Mouse (Mus musculus): Measurements from ENCODE around the gene Ncoa3.

Gene Ncoa3

DNA sequence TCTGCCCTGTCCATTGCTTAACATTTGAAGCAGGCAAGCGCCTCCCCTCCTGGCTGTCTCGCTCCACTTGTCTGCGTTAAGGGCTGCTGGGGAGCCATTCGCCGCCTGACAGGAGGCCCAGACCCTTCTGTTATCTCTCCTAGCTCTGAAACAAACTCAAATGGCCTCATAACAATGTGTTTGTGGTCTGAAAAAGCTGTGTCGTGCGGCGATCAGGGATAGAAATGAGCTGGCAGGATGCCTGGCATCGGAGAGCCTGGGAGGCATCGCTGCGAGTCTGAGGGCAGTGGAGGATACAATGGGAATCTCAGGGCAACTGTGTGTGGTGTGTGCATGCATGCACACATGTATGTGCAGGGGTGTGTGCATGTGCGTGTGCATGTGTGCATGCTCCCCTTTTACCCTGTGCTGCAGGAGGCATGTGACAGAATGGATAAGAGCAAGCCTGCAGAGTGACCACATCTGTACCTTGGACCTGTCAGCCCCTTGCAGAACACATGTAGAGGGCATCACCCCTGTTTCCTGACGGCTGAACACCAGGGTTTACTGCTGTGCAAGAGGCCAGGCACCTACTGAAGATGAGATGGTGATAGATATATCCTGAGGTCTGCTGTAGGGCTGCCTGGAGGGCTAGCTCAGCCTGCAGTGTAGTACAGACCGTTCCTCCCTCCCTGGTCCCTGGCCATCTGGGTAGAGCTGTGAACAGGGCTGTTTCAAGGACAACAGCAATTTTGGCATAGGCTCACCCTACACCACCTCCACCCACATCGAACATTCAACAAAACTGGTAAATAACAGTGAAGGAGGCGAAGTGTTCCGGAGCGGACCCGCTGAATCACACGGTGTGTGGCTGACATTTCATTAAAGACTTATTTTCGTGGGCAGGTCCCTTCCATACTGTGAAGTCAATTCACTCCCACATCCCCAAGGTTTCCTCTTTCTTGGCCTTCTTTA lies 108.2 kb downstream of the Ncoa3 start:
- DNase-seq (ENCODE audit: low read depth, low spot score): peak; percentile 35

DNA sequence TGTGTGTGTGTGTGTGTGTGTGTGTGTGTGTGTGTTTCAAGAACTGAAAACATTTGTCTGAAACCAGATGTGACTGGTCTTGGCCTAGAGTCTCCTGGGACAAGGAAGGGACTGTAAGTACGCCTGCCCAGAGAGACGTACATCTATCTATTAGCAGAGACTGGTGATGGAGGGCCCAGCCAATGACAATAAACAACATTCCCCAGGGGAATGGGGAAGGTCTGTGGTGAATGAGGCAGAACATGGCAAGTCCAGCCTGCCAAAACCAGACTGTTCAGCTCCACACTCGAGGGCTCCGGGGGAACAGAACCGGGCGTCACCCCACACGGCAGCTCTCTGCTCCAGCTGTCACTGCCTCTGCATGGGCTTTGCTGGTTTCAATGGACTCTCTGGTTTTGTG lies 110.5 kb downstream of the Ncoa3 start:
- DNase-seq (ENCODE audit: low read depth, low spot score): no peak

DNA sequence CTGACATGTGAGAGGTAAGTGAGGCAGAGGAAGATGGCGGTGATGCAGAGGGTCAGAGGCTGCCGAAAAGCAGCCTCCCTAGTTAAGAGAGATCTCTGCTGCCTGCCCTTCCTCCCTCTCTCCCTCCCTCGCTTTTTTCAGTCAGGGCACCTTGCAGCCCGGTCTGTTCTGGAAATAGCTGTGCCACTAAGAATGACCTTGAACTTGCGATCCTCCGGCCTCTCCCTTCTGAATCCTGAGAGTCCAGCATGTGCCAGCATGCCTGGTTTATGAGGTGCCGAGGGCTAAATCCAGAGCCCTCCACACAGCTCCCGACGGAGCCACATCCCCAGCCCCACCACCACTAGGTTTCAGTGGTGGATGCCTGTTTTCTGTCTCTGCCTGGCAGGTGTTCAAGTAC lies 113.5 kb downstream of the Ncoa3 start:
- no peak for DNase-seq (ENCODE audit: low read depth, low spot score)

DNA sequence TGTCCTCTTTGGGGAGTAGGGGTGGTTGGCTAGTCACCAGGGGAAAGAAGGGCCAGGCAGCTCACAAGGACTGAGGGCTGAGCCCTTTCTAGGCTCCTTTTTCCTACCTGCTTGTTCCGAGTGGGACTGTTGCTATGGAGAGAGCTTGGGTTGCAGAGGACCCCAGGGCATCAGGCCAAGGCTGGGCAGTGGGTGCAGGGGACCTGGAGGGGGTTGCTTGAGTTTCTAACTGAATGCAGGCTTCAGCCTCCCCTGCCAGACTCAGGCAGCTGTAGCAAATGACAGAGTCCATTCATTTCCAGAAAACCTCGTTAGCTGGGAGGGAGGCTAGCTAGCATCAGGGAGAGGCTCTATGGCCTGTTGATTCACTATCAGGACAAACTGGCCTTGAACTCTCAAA lies 114.2 kb downstream of the Ncoa3 start:
- no peak for DNase-seq (ENCODE audit: low read depth, low spot score)

DNA sequence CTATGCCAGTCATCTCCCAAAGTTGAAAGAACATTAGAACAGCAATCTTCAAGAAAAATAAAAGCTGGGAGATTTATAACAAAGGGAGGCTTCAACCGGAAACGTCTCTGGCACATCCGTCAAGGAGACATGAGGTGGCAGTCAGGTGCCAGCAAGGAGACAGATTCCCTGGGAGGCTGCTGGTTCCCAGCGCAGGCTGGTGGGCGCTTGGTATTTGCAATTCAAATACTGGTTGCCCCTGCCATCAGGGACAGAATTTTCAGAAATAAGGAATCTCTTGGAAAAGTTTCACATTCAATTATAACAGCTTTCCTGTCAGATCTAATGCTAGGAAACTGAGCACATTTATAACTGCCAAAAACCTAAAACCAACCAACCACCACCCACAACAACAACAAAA lies 115.5 kb downstream of the Ncoa3 start:
- peak; percentile 23 for DNase-seq (ENCODE audit: low read depth, low spot score)

DNA sequence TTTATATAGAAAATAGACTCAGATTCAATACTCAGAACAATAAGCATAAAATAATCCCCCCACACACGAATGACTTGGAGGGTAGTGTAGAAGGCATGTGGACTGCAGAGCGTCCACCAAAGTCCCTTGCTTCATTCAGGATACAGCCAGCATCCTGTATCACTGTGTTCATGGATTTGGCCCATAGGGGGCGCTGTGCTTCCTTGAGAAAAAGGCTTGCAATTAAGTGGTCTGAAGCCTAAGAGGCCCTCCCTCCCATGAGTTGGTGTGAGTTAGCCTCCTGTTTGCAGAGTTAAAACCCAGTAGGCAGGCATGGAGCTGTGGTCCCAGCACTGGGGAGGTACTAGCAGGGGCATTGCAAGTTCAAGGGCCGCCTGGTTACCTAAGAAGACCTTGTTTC lies 115.9 kb downstream of the Ncoa3 start:
- DNase-seq (ENCODE audit: low read depth, low spot score): peak; percentile 70

DNA sequence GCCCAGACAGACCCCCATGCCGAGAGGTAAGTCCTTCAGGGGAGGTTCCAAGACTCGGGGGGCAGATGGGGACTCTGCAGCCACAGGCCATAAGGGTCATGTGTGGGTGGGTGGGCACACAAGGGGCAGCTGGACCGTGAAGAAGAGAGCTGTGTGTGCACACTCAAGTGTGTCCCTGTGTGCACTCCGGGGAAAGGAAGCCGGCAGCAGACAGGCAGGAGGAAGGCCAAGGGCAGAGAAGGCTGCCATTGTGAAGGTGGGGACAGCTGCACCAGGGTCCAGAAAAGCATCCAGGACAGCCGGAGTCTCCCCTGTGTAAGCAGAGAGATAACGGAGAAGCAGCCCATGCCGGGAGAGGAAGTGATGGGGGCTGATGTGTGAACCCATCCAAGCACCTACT lies 118.3 kb downstream of the Ncoa3 start:
- no peak for DNase-seq (ENCODE audit: low read depth, low spot score)

DNA sequence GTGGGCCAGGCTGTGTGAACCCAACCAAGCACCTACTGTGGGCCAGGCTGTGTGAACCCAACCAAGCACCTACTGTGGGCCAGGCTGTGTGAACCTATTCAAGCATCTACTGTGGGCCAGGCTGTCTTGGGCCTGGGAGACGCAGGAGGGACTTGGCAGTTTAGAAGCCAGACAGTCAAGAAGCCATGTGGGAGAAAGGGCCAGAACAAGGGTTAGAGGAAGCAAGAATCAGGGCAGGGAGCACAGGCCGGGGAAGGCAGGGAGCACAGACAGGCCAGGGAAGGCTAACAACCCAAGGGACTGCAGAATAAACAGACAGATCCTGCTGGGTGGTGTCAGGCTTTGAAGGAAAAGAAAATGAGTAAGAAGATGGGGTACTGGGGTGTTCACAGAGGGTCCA lies 118.8 kb downstream of the Ncoa3 start:
- no peak for DNase-seq (ENCODE audit: low read depth, low spot score)

DNA sequence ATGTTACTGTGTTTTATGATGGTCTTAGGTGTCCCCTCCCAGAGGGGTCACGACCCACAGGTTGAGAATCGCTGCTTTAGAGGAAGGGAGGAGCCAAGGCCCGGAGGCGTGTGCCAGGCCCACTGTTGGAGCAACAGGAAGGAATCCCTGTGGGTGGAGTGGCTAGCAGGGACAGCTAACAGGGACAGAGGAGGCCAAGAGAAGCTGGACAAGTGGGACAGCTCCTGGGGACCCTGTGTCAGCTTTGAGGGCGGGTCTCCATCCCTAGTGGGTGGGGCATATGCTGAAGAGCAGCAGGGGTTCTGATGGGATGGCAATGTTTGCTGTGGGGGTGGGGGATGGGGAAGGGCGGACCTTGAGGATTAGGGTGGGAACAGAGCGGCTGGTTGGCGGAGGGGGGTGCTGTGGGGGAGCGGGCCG lies 119.4 kb downstream of the Ncoa3 start:
- no peak for DNase-seq (ENCODE audit: low read depth, low spot score)

DNA sequence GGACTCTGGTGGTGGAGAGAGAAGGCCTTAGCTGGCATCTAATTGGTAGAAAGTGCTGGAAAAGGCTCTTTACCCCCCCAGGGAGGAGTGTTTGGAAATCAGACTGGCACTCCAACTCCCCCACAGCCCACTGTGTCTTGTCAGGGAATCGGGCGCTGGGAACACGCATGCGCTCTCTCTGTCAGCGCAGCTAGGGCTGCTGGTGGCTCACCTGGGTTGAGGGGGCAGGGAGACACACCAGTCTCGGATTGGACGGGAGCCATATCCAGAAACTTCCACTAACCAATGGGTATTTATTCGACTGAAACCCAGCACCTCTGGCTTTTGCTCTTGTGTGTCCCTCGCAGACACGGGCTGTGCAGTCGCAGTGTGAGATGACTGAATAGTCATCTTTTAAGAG lies 120.5 kb downstream of the Ncoa3 start:
- no peak for DNase-seq (ENCODE audit: low read depth, low spot score)

DNA sequence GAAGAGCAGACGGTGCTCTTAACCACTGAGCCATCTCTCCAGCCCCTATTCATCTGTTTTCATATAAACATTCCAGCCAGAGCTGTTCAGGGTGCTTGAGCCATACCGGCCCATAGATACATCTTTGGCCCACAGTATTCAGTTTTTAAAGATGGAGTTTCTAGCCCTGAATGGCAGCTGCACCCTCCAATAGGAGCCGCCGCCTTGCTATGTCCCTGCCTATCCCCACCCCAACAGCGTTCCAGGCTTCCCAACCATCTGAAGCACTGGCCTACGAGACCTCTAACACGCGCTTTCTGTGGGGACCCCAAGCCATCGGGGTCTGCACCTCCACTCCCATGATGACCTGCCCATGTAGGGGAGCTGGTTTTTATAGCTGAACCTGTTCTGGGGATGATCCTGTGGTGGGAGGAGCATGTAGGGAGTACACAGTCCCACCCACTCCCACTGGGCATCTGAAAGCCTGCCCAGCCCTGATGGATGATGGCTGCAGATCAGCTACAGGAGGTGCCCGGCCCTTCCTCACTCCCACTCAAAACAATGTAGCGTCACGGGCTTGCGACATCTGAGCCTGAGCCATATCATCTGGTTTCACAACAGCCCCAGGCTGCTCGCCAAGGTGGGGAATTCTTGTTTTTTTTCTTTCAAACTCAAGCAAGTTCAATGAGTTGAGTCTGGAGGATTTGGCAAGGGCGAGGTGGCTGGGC lies 123.3 kb downstream of the Ncoa3 start:
- no peak for DNase-seq (ENCODE audit: low read depth, low spot score)

DNA sequence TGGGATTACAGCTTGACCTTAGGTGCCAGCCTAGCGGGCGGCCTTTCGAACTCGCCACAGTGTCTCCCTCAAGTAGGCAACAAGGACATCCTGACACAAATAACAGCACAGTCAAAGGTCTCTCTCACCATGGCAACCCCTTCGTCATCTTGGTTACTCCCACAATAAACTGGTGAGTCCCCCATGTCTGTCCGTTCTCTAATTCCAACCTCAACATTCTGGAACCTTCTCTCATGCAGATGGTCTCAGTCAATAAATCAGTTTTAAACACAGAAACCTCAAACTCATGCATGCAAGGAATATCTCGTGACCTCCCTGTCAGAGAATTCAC lies 123.8 kb downstream of the Ncoa3 start:
- DNase-seq (ENCODE audit: low read depth, low spot score): no peak

DNA sequence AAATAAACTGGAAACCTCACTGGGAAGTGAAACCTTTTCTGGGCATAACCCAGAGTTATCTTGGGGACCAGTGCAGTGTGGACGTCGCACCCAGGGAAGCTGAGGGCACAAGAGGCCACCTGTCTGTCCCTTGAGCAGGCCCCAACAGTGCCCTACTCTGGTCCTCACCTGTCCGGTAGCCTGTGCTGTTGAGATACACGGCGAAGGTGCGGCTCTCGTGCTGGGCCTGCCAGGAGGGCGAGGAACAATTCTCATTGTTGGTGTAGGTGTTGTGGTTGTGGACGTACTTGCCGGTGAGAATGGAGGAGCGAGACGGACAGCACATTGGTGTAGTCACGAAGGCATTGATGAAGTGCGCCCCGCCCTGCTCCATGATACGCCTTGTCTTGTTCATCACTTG lies 124.3 kb downstream of the Ncoa3 start:
- no peak for DNase-seq (ENCODE audit: low read depth, low spot score)

DNA sequence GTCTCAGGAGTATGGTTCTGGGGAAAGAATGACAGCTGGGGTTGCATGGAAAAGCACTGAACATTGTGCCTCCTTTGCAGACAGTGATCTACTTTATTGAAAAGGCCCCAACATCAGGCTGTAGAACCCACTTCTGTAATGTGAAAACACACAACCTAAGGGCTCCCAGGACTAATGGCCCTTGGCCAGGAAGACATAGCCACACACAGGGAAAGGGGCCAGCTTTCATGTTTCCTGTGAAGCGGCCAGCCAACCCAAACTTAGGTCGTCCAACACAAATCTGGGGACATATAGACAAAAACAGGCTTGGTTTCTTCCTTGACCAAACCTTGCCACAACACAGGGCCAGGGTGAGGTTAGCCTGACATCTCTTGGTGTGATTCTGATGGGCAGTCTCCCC lies 127.6 kb downstream of the Ncoa3 start:
- no peak for DNase-seq (ENCODE audit: low read depth, low spot score)

DNA sequence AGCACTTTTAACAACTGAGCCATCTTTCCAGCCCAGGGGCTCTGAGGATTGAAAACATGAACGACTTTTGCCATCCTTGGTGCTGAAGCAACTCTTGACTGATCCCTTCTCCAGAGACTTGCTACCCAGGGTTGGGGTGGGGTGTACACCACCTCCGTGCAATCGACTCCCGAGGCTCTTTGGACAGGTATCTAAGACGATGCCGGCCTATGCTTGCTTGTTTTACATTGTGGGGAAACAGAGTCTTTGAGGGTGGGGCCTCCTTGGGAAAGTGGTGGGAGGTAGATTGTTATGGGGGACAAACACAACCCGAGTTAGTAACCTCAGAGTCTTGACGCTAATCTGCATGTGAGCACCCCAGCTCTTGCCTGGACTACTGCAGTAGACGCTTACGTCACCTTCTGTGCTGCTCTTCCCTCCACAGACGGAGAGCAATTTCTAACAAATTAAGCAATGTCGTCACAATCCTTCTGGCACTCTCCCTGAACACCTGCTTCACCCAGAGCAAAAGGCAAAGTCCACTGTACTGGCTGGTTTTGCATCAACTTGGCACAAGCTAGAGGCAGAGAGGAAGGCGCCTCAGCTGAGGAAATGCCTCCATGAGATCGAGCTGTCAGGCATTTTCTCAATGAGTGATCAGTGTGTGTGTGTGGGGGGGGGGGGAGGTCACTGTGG lies 129.4 kb downstream of the Ncoa3 start:
- DNase-seq (ENCODE audit: low read depth, low spot score): no peak

DNA sequence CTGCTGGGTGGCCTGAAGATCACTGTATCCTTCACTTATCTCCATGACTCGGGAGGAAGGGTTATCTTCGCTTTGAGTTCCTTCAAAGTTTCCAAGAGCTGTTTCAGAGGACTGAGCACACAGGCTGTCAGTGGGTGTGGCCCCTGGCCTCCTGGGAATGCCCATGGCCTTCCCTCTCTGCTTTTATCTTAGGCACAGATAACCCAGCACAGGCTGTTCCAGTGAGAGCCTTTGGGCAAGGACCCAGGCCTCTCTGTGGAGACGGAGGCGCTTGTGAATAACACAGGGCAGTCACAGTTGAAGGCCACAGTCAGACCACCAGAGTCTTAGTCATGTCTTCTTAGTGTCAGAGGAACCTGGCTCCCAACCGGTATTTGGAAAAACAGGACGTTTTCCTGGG lies 130.3 kb downstream of the Ncoa3 start:
- DNase-seq (ENCODE audit: low read depth, low spot score): no peak

Data from telencephalon, adult 2 months (tissue).